Mouse (Mus musculus): ENCODE results near the gene Gm21983. TPM values are rescaled to one million over a fixed set of nuclear protein-coding genes. Genes with fewer than 3 reads are reported as not detected.

Gm21983 gene
- total RNA-seq, 2 experiments from 2014 or later: not detected

Small RNAs within 50 kb of the gene (microRNA-seq; reads per million reads assigned to microRNA genes)
- gene Mir1191 (0 reads per million in 2 experiments), gene Mir3101 (0.20 to 0.25 reads per million in 2 experiments)

Other genes with a start within 250 kb of the Gm21983 start
- gene Cyp2a22, start 241.7 kb downstream of the Gm21983 start, total RNA-seq (2021): not detected
- gene Cyp2a12, start 152.0 kb downstream of the Gm21983 start, total RNA-seq (2021): not detected
- gene Cyp2f2, start 61.2 kb downstream of the Gm21983 start, total RNA-seq (2021): not detected
- gene Cyp2t4, start 27.4 kb downstream of the Gm21983 start, total RNA-seq (2021): not detected
- 100 to 1,000 TPM; 106 to 110 TPM for gene Egln2, start 14.3 kb downstream of the Gm21983 start, total RNA-seq (2021)
- 10 to 100 TPM; 88.4 to 94.7 TPM for gene Rab4b, start 2.2 kb downstream of the Gm21983 start, total RNA-seq (2021)
- 1 to 10 TPM in 1 of 2 experiments, under 1 TPM in 1; 0.62 to 2.0 TPM for gene Mia, start 71 bp upstream of the Gm21983 start, total RNA-seq (2021)
- 10 to 100 TPM; 20.6 to 23.8 TPM for gene BC024978, start 14.7 kb upstream of the Gm21983 start, total RNA-seq (2021)
- 10 to 100 TPM; 90.9 to 95.3 TPM for gene Snrpa, start 15.2 kb upstream of the Gm21983 start, total RNA-seq (2021)
- gene Itpkc, start 47.6 kb upstream of the Gm21983 start, total RNA-seq (2021): 10 to 100 TPM; 10.6 TPM
- 10 to 100 TPM; 32.7 to 40.7 TPM for gene Coq8b, start 51.9 kb upstream of the Gm21983 start, total RNA-seq (2021)
- gene Numbl, start 77.3 kb upstream of the Gm21983 start, total RNA-seq (2021): 100 to 1,000 TPM; 141 to 149 TPM
- gene Ltbp4, start 156.6 kb upstream of the Gm21983 start, total RNA-seq (2021): 10 to 100 TPM; 43.9 to 47.5 TPM
- 10 to 100 TPM; 25.8 to 28.2 TPM for gene Shkbp1, start 174.9 kb upstream of the Gm21983 start, total RNA-seq (2021)
- gene Gm20479, start 176.3 kb upstream of the Gm21983 start, total RNA-seq (2021): not detected